Mouse (Mus musculus): ENCODE measurements around the gene Dhx9.
"Not testable (repeated sequence)": the region's sequence is repeated elsewhere in the genome, so short reads cannot be mapped to it uniquely, and the experiment has no call there.

GRCm38 (mm10) chr1:153415742-153416141 is 71.7 kb downstream of the Dhx9 start:
- not testable (repeated sequence) for TF ChIP-seq POLR2A (IDR thresholded peaks at IDR 0.05; ENCODE audit: low read depth, low read length); CTCF (IDR thresholded peaks at IDR 0.05; ENCODE audit: extremely low read depth, insufficient read length, insufficient replicate concordance, low read depth, low read length)

Data from small intestine, adult 2 months (tissue).